Mouse (Mus musculus): ENCODE measurements around the gene Chrnb4. TPM values are rescaled to one million over a fixed set of nuclear protein-coding genes. Genes with fewer than 3 reads are reported as not detected.

Chrnb4 gene
- polyA plus RNA-seq (2015; fragmentation: Nextera tagmentation; extraction: Ambion mirVana), result 0.04 TPM in 1 of 2 replicates, not detected in the other

DNA sequence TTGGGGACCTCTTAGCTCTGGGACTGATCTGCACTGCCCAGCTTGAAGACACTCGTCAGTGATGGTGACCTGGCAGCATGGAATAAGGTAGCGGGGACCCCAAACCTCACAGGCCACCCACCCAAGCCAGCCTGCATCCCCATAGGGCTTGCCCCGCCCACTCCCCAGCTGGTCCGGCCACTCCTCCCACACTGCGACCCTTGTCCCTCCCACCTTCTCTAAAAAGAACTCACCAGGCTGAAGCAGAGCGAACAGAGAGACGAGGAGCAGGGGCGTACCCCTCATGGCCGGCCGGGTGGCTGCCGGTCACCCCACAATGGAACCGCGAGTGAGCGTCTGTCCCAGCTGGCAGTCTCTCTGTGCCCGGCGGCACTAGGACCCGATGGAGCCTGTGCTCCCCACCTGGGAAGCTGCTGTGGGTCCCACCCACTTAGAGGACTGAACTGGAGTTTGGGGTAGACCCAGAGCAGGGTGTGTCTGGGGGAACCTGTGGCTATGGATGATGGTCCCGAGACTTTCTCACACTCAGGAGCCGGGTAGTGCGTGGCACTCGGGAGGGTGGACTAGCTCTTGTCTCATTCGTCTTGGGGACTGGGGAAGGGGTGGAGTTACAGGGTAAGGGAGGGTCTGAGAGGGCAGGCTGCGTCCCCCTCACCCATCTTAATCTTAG lies at the start of gene Chrnb4:
Gene Chrnb4, minus strand, starts transcription at position 569 of the 670 bp plus-strand sequence.

DNA sequence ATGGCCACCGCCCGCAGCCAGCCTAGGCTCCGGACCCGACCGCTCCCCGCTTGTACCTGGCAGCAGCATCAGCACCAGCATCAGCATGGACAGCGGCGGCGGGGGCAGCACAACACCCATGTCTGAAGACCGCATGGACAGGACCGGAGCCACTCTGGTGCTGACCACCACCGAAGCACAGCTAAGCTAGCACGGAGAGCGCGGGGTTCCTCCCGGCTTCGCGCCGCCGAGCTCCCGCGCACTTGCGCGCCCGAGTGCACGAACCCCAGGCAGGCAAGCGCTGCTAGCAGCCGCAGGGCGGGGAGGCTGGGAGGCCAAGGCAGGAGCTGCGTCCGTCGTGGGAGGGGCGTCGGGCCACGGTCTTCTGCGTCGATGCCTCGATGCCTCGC lies 22.3 kb downstream of the Chrnb4 start, which contains the start of gene Chrna3:
Gene Chrna3, minus strand, starts transcription at position 288 of the 389 bp plus-strand sequence.

DNA sequence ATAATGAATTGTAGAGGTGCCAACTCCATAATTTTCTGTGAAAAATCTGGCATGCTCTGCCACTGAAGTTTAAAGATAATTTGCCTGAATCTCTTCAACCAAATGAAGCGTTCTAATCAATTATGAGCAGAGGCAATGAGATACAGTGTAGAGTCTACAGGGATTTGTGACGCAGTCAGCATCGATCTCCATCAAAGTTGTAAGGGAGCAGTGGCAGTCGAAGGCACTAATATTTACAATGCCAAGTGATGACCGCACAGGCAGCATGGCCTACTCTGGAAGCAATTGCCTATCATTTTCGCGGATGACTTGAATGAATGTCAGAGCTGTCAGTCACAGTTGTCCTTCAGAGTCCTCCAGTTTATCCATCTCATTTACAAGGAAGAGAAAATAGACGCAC lies 67.9 kb downstream of the Chrnb4 start, which contains the start of gene Chrna5:
Gene Chrna5, plus strand, starts transcription at position 207 of the 400 bp plus-strand sequence.

Other genes with a start within 250 kb of the Chrnb4 start
- gene Ireb2, start 185.0 kb downstream of the Chrnb4 start, polyA plus RNA-seq (2015; fragmentation: Nextera tagmentation; extraction: Ambion mirVana), result 10.9 and 12.5 TPM in 2 replicates
- 1.9 and 2.2 TPM in 2 replicates for gene Hykk, start 131.5 kb downstream of the Chrnb4 start, polyA plus RNA-seq (2015; fragmentation: Nextera tagmentation; extraction: Ambion mirVana)
- 216 and 239 TPM in 2 replicates for gene Psma4, start 98.0 kb downstream of the Chrnb4 start, polyA plus RNA-seq (2015; fragmentation: Nextera tagmentation; extraction: Ambion mirVana)
- gene AY074887, start 97.8 kb downstream of the Chrnb4 start, polyA plus RNA-seq (2015; fragmentation: Nextera tagmentation; extraction: Ambion mirVana), result 0.35 and 0.72 TPM in 2 replicates
- 0.19 and 0.33 TPM in 2 replicates for gene Chrna5, start 67.9 kb downstream of the Chrnb4 start, polyA plus RNA-seq (2015; fragmentation: Nextera tagmentation; extraction: Ambion mirVana)
- gene Chrna3, start 22.2 kb downstream of the Chrnb4 start, polyA plus RNA-seq (2015; fragmentation: Nextera tagmentation; extraction: Ambion mirVana), result not detected in 2 replicates
- gene Ube2q2, start 100.1 kb upstream of the Chrnb4 start, polyA plus RNA-seq (2015; fragmentation: Nextera tagmentation; extraction: Ambion mirVana), result 19.0 and 20.1 TPM in 2 replicates
- gene Fbxo22, start 160.1 kb upstream of the Chrnb4 start, polyA plus RNA-seq (2015; fragmentation: Nextera tagmentation; extraction: Ambion mirVana), result 23.3 and 29.3 TPM in 2 replicates